In the genomic region with DNA sequence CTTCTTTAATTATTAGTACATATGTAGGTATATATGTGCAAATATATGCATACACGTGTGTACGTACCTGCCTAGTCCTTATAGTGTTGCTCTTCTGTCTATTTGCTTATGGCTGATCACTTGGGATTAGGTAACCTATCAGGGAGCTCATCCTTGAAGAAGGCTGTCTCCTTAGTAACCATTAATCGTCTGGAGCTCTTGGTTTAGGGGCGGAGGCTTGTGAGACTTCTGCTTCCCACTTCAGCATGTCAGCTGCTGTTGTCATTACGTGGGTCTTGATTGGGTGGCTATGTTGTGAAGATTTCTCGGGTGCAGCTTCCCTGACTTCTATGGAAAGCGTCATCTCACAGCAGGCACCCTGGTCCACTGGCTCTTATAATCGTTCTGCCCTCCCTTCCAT, we compare ENCODE assay signal across 12 mouse cellular contexts.
"Had no signal": no experiment of that assay in that cellular context is flagged by ENCODE, and none has a peak within 500 bp of the region (broad histone marks: within the 10 kb centered on the region; RNA-seq: fewer than 3 reads in every experiment).

No protein-coding gene starts in this region.

- H3K4me1 ChIP-seq: limb, embryonic 15.5 days; liver, embryonic 12.5 days; midbrain, embryonic 12.5 days had no signal

- DNase-seq: kidney, adult 11 months; kidney, adult 9 months; kidney, postnatal 36 days; lung, embryonic 14.5 days; lung, postnatal 10 days; lung, postnatal 4 days; right cerebral cortex, postnatal 14 days; thymus, postnatal 4 days had no signal

- H3K9me3 ChIP-seq: limb, embryonic 15.5 days; liver, embryonic 12.5 days; midbrain, embryonic 12.5 days had no signal

- ATAC-seq: liver, embryonic 12.5 days had no signal

- H3K4me3 ChIP-seq: limb, embryonic 15.5 days; liver, embryonic 12.5 days; midbrain, embryonic 12.5 days had no signal

- H3K27me3 ChIP-seq: limb, embryonic 15.5 days; midbrain, embryonic 12.5 days had no signal

- H3K36me3 ChIP-seq: midbrain, embryonic 12.5 days had no signal

- H3K9ac ChIP-seq: limb, embryonic 15.5 days; liver, embryonic 12.5 days; lung, embryonic 14.5 days; midbrain, embryonic 12.5 days had no signal

- H3K27ac ChIP-seq: kidney, postnatal 0 days; limb, embryonic 15.5 days; liver, embryonic 12.5 days; midbrain, embryonic 12.5 days had no signal

- H3K4me2 ChIP-seq: limb, embryonic 15.5 days; liver, embryonic 12.5 days; lung, embryonic 14.5 days; midbrain, embryonic 12.5 days had no signal
